Mouse (Mus musculus) c-Kit-positive CD71-positive TER-119-negative erythroid progenitor cells, embryonic 14.5 days (primary cell): ENCODE data around the gene Gm20594.

Source experiments
- DNase-seq: peaks from one replicate; pipeline ENCODE4 v3.0.0-alpha.2; 2013; ENCODE audit warnings: low read depth

The Gm20594 gene

GRCm38 (mm10) chr6:79817616-79818015 lies at the start of gene Gm20594:
Gm20594 (plus strand) TSS chr6:79817916.
- DNase-seq, result no peak

- no peak for DNase-seq
Measured at GRCm38 (mm10) chr6:79818114-79818513, 398 bp downstream of the Gm20594 start.

- no peak for DNase-seq
Measured at GRCm38 (mm10) chr6:79833845-79834244, 16.1 kb downstream of the Gm20594 start.

- no peak for DNase-seq
Measured at GRCm38 (mm10) chr6:79846829-79847228, 29.1 kb downstream of the Gm20594 start.
